Comparison of ENCODE assay signal across 25 mouse cellular contexts in the genomic region with DNA sequence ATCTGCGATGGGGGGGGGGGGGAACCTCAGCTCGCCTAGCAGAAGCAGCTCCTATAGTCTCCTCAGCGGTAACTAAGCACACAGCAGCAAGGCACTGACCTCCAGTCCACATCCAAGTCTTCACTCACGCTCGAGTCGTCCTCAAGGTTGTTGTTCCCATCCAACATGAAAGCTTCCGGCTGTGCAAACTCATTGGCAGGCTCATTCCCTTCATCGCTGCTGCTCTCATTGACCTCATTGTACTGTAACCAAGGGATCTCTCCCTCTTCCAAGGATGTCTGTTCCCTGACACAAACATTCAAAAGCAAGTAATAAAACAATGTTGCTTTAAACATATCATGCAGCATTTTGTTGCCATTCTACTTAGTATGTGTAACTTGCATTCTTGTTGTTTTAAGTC. TPM values are rescaled to one million over a fixed set of nuclear protein-coding genes. Genes with fewer than 3 reads are reported as not detected.
DNase-seq lines count a peak whose midpoint lies in the region; TF ChIP-seq lines count a peak whose summit lies in the region.
"Had no signal": no experiment of that assay in that cellular context is flagged by ENCODE, and none has a peak within 500 bp of the region (broad histone marks: within the 10 kb centered on the region; RNA-seq: fewer than 3 reads in every experiment).

No protein-coding gene starts in this region.

- peaks cover 2% of the 10 kb centered on the region in 2 experiments; a peak in 2 of 4 replicates for H3K4me1 ChIP-seq in ES-E14 (ENCODE audit: control insufficient read depth in 2 of 2, insufficient read depth in 2 of 2, low read length in 2 of 2, poor library complexity in 1 of 2)
- H3K4me1 ChIP-seq: embryonic facial prominence, embryonic 12.5 days; embryonic facial prominence, embryonic 15.5 days; heart, embryonic 12.5 days; heart, embryonic 15.5 days; hindbrain, embryonic 10.5 days; hindbrain, embryonic 13.5 days; intestine, embryonic 15.5 days had no signal

- peak overlapping the region; percentile 51; the same call in 1 of the 2 replicates for H3K27ac ChIP-seq in ES-E14 (ENCODE audit: insufficient read depth, low read depth, low read length, poor library complexity, severe bottlenecking)
- H3K27ac ChIP-seq: embryonic facial prominence, embryonic 12.5 days; embryonic facial prominence, embryonic 15.5 days; gastrocnemius, adult 2 months; heart, embryonic 15.5 days; hindbrain, embryonic 10.5 days; hindbrain, embryonic 13.5 days; intestine, embryonic 15.5 days had no signal

- in situ Hi-C loops in ES-E14 (cut with MboI; ENCODE audit: low sequenced_read_pairs in 2 of 2, unreplicated experiment in 2 of 2): no loop called here

- no peaks in the 10 kb centered on the region; the same call in 1 of the 2 replicates for H3K36me3 ChIP-seq in ES-E14 (ENCODE audit: control insufficient read depth, insufficient read depth, low read length, poor library complexity, severe bottlenecking)

- H3K9me3 ChIP-seq in ES-E14 (ENCODE audit: control insufficient read depth, insufficient read depth, low read depth, low read length): no peaks in the 10 kb centered on the region
- H3K9me3 ChIP-seq: embryonic facial prominence, embryonic 12.5 days; embryonic facial prominence, embryonic 15.5 days; G1E; heart, embryonic 12.5 days; heart, embryonic 15.5 days; hindbrain, embryonic 10.5 days; hindbrain, embryonic 13.5 days; intestine, embryonic 15.5 days had no signal

- H3K4me3 ChIP-seq in ES-E14 (ENCODE audit: insufficient read depth in 1 of 2, low read depth in 1 of 2, low read length in 2 of 2, poor library complexity in 1 of 2, severe bottlenecking in 1 of 2): no peak overlapping the region
- H3K4me3 ChIP-seq: embryonic facial prominence, embryonic 12.5 days; embryonic facial prominence, embryonic 15.5 days; gastrocnemius, adult 2 months; heart, embryonic 12.5 days; heart, embryonic 15.5 days; hindbrain, embryonic 10.5 days; hindbrain, embryonic 13.5 days; intestine, embryonic 15.5 days had no signal

- DNase-seq in adrenal gland, adult 8-10 months: peak; percentile 34
- DNase-seq in adrenal gland, adult 18-20 months (ENCODE audit: low spot score in 2 of 2): no peak
- DNase-seq in ES-CJ7 (ENCODE audit: low read depth, low spot score): peak; percentile 18
- DNase-seq in ES-E14 (ENCODE audit: low read depth, low spot score): peak; percentile 20
- peak; percentile 19 for DNase-seq in adrenal gland, postnatal 10 days
- no peak for DNase-seq in lung, postnatal 4 days
- no peak for DNase-seq in left cerebral cortex, adult 8-10 months (ENCODE audit: low spot score in 2 of 2)
- DNase-seq in left cerebral cortex, postnatal 10 days (ENCODE audit: extremely low spot score in 1 of 2, low spot score in 2 of 2): no peak
- DNase-seq: cerebellum, adult 11-12 months; cerebellum, adult 8-10 months; forebrain, postnatal 0 days; gastrocnemius, adult 2 months; gastrocnemius, postnatal 14 days; heart, adult 11 months; heart, postnatal 10 days; heart, postnatal 36 days; kidney, adult 11 months had no signal

- intact Hi-C loops in left cerebral cortex, postnatal 10 days (cut with DNase I): no loop called here

- H3K9ac ChIP-seq in ES-E14 (ENCODE audit: insufficient read depth, low read depth, low read length, poor library complexity, severe bottlenecking): no peak overlapping the region
- H3K9ac ChIP-seq: embryonic facial prominence, embryonic 12.5 days; embryonic facial prominence, embryonic 15.5 days; forebrain, postnatal 0 days; heart, embryonic 12.5 days; heart, embryonic 15.5 days; hindbrain, embryonic 13.5 days; intestine, embryonic 15.5 days had no signal

TF ChIP-seq in ES-E14, 5 proteins besides CTCF, POLR2A, EP300 and RAD21:
- no peak for TF ChIP-seq CHD2 (IDR thresholded peaks at IDR 0.05; ENCODE audit: low read depth, low read length)
- no peak for TF ChIP-seq MAFK (IDR thresholded peaks at IDR 0.05; ENCODE audit: insufficient read depth, low read depth, low read length)
- TF ChIP-seq ZNF384 (IDR thresholded peaks at IDR 0.05; ENCODE audit: low read depth, low read length): no peak
- TF ChIP-seq ZC3H11A (IDR thresholded peaks at IDR 0.05; ENCODE audit: borderline replicate concordance, low read depth, low read length): no peak
- no peak for TF ChIP-seq HCFC1 (IDR thresholded peaks at IDR 0.05; ENCODE audit: borderline replicate concordance, insufficient read depth, low read length)

RNA-seq across cellular contexts. Expression of a gene that starts 39.0 kb away (rescaled TPM):
- total RNA-seq in adrenal gland, adult 8-10 months (2022): 100 to 1,000 TPM in 1 of 4 experiments, 10 to 100 TPM in 3; 77.5 to 102 (median 90.7) TPM
- 10 to 100 TPM; 71.3 to 73.3 TPM for total RNA-seq in adrenal gland, adult 18-20 months (2021)
- 8.7 and 12.6 TPM in 2 replicates for total RNA-seq in ES-E14 (2012; rRNA removed)
- total RNA-seq in adrenal gland, postnatal 10 days (2021): 10 to 100 TPM; 66.7 to 81.7 TPM
- 100 to 1,000 TPM; 407 to 469 (median 441) TPM for total RNA-seq in left cerebral cortex, adult 8-10 months (2022)
- total RNA-seq in left cerebral cortex, postnatal 10 days (2021): 100 to 1,000 TPM; 361 to 375 TPM

Comparison
In these comparisons a context has a peak if more than half of its experiments do, and no peak if none do; other contexts are left out.
1. DNase-seq: peak in adrenal gland, adult 8-10 months (single experiment), ES-CJ7 (single experiment), ES-E14 (single experiment) and adrenal gland, postnatal 10 days (single experiment); none in adrenal gland, adult 18-20 months (0 of 2), lung, postnatal 4 days (0 of 2), left cerebral cortex, adult 8-10 months (0 of 2) and left cerebral cortex, postnatal 10 days (0 of 2).